Mouse (Mus musculus): ENCODE measurements at regions not wholly inside any gene's neighbourhood (a gene's known extent, or its start where the extent isn't known, plus 50 kb on each side); places are given as distances from the start of the nearest gene placed in this dataset. TPM values are rescaled to one million over a fixed set of nuclear protein-coding genes. Genes with fewer than 3 reads are reported as not detected.

DNA sequence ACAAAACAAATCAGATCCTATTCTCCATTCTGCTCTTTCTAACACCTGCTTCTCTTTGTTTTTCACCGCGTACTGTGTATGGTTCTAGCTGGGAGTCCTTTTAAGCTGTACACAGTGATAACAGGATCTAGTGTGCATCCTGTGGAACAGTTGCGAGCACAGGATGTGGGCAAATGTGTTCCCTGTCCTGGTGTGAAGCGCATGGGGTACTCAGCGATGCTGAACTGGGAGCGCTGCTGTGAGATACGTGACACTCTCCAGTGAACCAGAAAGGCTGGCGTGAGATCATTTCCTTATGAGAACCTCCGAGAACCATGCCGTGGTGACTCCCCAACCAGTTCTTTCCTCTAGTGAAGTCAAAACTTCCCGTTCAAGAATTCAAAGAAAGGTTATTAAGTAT lies 72.6 kb upstream of the Kif2a start:
- WGBS, result 63% methylated on average over 11 of the region's 11 CpGs
- no peak for ATAC-seq (ENCODE audit: insufficient number of reproducible peaks, low FRiP score, low TSS enrichment, low read depth)
- no peak overlapping the region for H3K4me3 ChIP-seq
- no peaks in the 10 kb centered on the region for H3K9me3 ChIP-seq
- no peaks in the 10 kb centered on the region for H3K27me3 ChIP-seq
- peak overlapping the region; percentile 54; the same call in 1 of the 2 replicates for H3K27ac ChIP-seq
- H3K9ac ChIP-seq, result no peak overlapping the region
- H3K36me3 ChIP-seq, result no peaks in the 10 kb centered on the region
- H3K4me2 ChIP-seq, result peak overlapping the region; percentile 17; the same call in 1 of the 2 replicates
- H3K4me1 ChIP-seq, result peaks cover 10% of the 10 kb centered on the region; the same call in 1 of the 2 replicates

DNA sequence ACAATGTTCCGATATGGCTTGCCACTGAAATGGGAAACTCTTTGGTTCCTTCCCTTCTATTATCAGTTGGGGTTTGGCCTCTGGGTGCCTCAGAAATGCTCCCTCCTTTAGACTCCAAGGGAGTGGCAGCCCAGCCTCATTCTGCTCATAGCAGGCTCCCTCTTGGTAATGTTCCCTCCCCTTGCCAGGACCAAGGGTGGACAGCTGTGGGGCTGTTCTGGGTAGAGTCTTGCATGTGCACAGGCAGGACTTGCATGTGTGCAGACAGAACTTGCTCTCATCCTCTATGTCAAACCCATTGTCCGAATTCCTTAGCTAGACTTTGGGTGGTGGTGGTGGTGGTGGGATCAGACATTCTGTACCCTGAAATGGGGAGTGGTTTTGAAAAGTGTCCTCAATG lies 71.8 kb upstream of the Kif2a start:
- no peak overlapping the region for H3K27ac ChIP-seq
- H3K9ac ChIP-seq, result no peak overlapping the region
- H3K9me3 ChIP-seq, result no peaks in the 10 kb centered on the region
- H3K4me2 ChIP-seq, result no peak overlapping the region
- ATAC-seq (ENCODE audit: insufficient number of reproducible peaks, low FRiP score, low TSS enrichment, low read depth), result no peak
- 81% methylated on average over 2 of the region's 2 CpGs for WGBS
- no peak overlapping the region for H3K4me3 ChIP-seq
- H3K27me3 ChIP-seq, result no peaks in the 10 kb centered on the region
- no peaks in the 10 kb centered on the region for H3K36me3 ChIP-seq
- H3K4me1 ChIP-seq, result peaks cover 10% of the 10 kb centered on the region; the same call in 1 of the 2 replicates

DNA sequence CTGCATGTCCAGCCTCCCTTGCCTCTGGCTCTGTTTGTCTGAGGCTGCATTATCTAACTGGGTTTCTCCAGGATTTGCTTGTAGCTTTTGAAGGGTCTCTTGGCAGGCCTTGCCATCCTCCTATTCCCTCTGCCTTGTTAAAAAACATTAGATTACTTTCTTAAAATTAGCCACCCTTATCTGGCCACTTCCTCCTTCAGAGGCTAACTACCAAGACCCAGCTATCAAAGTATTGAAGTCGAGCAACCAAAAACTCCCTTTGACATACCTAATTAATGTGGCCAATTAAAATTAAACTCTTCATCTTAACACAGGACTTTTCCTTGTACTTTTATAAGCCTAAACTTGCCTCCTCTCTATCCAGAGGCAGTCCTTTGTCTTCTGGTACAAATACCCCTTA lies 66.3 kb upstream of the Kif2a start:
- Histone ChIP-seq H3K36me3 (no peaks in the 10 kb centered on the region), H3K4me1 (no peaks in the 10 kb centered on the region), H3K27me3 (no peaks in the 10 kb centered on the region), H3K27ac (no peak overlapping the region), H3K4me3 (no peak overlapping the region), H3K9ac (no peak overlapping the region), H3K4me2 (no peak overlapping the region), H3K9me3 (no peaks in the 10 kb centered on the region)
- 55% methylated on average over 1 of the region's 1 CpGs for WGBS
- ATAC-seq (ENCODE audit: insufficient number of reproducible peaks, low FRiP score, low TSS enrichment, low read depth), result no peak

DNA sequence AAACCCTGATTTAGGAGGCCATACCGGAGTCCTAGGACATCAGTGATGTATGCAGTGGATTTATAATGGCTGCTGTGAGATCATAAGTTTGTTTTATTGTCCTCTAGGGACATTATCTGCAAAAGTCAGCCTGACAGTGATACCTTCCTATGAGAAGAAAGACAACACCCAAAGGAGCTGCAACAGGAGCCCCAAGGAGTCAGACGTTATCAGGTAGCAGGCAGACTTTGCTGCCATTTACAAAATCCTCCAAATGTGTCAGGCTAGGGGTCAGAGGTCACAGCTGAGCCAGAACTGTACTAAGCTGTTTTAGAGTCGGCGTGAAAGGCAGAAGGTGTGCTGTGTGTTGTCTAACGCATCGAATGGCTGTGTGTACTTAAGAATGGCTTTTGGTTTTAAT lies 65.4 kb upstream of the Kif2a start:
- WGBS, result 65% methylated on average over 6 of the region's 6 CpGs

DNA sequence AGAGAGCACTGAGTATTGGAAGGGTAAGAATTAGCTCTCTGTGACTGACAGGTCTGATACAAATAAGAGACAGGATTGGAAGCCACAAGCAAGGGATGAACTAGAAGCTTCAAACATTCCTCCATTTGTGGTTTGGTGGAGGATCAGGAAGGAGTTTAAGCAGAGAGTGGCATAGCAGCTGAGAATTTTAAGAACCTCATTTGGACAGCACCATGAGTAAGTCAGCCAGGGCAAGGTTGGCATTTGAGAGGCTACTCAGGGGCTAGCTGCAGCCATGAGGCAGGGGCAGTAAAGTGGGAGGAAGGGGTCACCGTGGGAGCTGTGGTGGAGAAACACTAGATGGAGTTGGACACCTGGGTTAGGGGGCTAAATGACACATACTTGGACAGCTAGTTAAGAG lies 56.2 kb upstream of the Kif2a start:
- ATAC-seq (ENCODE audit: insufficient number of reproducible peaks, low FRiP score, low TSS enrichment, low read depth), result no peak
- WGBS, result 71% methylated on average over 1 of the region's 1 CpGs
- no peak overlapping the region for H3K4me2 ChIP-seq
- no peak overlapping the region for H3K27ac ChIP-seq
- H3K9me3 ChIP-seq, result no peaks in the 10 kb centered on the region
- H3K36me3 ChIP-seq, result no peaks in the 10 kb centered on the region
- H3K9ac ChIP-seq, result no peak overlapping the region
- H3K4me1 ChIP-seq, result peaks cover 6% of the 10 kb centered on the region
- no peaks in the 10 kb centered on the region for H3K27me3 ChIP-seq
- no peak overlapping the region for H3K4me3 ChIP-seq

More for the DNA sequence above, 65.4 kb upstream of the Kif2a start:
- Histone ChIP-seq H3K9ac (no peak overlapping the region), H3K9me3 (no peaks in the 10 kb centered on the region), H3K27ac (no peak overlapping the region), H3K4me2 (no peak overlapping the region), H3K4me1 (no peaks in the 10 kb centered on the region), H3K27me3 (no peaks in the 10 kb centered on the region), H3K4me3 (no peak overlapping the region), H3K36me3 (no peaks in the 10 kb centered on the region)
- no peak for ATAC-seq (ENCODE audit: insufficient number of reproducible peaks, low FRiP score, low TSS enrichment, low read depth)

DNA sequence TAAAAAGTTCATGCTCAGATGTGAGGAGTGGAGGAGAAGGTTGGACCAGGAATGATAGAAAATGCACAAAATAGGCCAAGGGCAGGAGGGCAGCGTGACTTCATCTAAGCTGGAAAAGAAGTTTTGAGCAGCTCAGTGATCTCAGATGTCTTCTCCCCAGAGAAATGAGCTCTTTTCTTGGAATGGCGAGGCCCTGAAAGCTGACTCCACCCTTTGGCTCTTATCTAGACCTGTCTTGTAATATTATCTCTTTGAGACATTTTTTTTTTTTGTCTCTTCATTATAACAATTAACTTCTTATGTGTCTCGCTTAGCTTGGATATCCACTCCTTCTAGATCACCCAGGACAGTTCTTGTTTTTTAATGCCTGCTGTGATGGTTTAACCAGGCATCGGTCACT lies 53.0 kb upstream of the Kif2a start:
- Histone ChIP-seq H3K27me3 (no peaks in the 10 kb centered on the region), H3K27ac (no peak overlapping the region), H3K36me3 (no peaks in the 10 kb centered on the region), H3K4me3 (no peak overlapping the region), H3K4me1 (peaks cover 13% of the 10 kb centered on the region), H3K9ac (no peak overlapping the region), H3K4me2 (no peak overlapping the region), H3K9me3 (no peaks in the 10 kb centered on the region)
- WGBS, result 80% methylated on average over 4 of the region's 4 CpGs
- no peak for ATAC-seq (ENCODE audit: insufficient number of reproducible peaks, low FRiP score, low TSS enrichment, low read depth)

DNA sequence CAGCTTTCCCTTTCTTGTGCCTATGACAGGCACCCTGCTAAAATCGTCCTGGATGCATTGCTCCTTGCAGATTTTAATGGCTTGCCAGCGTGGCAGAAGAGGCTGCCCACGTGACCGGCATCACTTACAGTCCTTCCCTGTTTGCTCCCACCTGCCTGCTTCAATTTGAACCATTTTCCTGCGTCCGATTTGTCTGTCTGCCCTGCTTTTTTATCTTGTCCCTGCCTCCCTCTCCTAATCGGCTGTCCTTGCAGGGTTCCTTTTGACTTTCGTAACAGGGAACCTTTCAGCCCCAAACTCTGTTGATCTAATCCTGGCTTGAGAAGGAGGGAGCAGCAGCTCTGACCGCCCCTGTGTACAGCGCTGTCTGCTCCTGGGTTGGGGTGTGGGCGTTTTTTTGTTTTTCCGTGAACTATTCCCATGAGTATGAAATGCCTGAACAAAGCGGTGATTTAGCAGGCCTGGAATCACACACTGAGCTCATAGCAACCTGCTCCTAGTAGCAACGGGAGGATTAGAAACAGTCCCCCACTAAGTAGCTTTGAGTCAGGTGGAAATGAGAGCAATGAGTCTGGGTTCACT lies 51.2 kb upstream of the Kif2a start:
- no peaks in the 10 kb centered on the region for H3K27me3 ChIP-seq
- peak overlapping the region; percentile 53 for H3K4me2 ChIP-seq
- peak overlapping the region; percentile 27 for H3K4me3 ChIP-seq
- H3K36me3 ChIP-seq, result no peaks in the 10 kb centered on the region
- 7% methylated on average over 14 of the region's 14 CpGs for WGBS
- no peak for ATAC-seq (ENCODE audit: insufficient number of reproducible peaks, low FRiP score, low TSS enrichment, low read depth)
- peaks cover 13% of the 10 kb centered on the region for H3K4me1 ChIP-seq
- H3K27ac ChIP-seq, result no peak overlapping the region; the same call in 1 of the 2 replicates
- H3K9me3 ChIP-seq, result no peaks in the 10 kb centered on the region
- H3K9ac ChIP-seq, result no peak overlapping the region

DNA sequence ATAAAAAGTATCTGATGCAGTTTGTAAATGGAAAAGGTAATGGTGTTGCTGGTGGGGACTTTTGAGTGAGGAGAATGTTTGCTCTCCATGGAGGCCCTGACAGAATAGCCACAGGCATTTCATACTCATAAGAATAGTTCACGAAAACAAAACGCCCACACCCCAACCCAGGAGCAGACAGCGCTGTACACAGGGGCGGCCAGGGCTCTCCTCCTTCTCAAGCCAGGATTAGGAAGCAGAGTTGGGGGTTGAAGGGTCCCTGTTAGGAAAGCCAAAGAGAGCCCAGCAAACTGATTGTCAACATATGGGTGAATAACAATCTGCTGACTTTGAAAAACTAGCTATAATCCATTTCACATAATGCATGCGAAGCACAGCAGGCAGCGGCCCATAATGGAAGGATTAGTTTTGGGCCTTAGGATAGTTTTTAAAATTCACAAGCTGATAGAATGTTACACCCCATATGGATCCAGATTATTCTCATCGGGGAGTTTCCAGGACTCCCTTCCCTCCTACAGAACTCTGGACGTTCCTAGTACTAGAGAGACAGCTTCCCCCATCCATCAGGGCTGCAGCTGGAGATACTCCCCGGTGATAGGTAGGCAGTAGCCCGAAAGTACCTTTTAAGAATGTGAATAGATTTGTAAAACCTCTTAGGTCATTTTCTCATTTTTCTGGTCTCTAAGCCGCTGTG lies 50.6 kb upstream of the Kif2a start:
- Histone ChIP-seq H3K27ac (no peak overlapping the region), H3K9ac (no peak overlapping the region), H3K4me2 (peak overlapping the region; percentile 53), H3K4me1 (peaks cover 13% of the 10 kb centered on the region), H3K4me3 (peak overlapping the region; percentile 27), H3K27me3 (no peaks in the 10 kb centered on the region), H3K36me3 (no peaks in the 10 kb centered on the region), H3K9me3 (no peaks in the 10 kb centered on the region)
- no peak for ATAC-seq (ENCODE audit: insufficient number of reproducible peaks, low FRiP score, low TSS enrichment, low read depth)
- 27% methylated on average over 11 of the region's 11 CpGs for WGBS

Small RNA genes lying in the stretch of these regions (microRNA-seq; reads per million reads assigned to microRNA genes)
- not detected for gene Gm22118

All from limb, embryonic 15.5 days (tissue).